Mouse (Mus musculus) liver, adult 2 months (tissue): Measurements from ENCODE around the gene Smtn. TPM values are rescaled to one million over a fixed set of nuclear protein-coding genes. Genes with fewer than 3 reads are reported as not detected.

Experiments
- DNase-seq: peaks from one replicate; pipeline ENCODE4 v3.0.0-alpha.2; 2011; ENCODE audit warnings: low read depth, low spot score; ENCODE audit errors: extremely low read depth
- H3K27ac ChIP-seq: fragments of 200-500 bp; replicated peaks from 2 replicates; pipeline ENCODE4 v1.5.1; 2012; ENCODE audit warnings: low read depth, mild to moderate bottlenecking, control low read depth, inconsistent platforms, low read length; ENCODE audit not compliant: insufficient read depth
- H3K27me3 ChIP-seq: fragments of 200-500 bp; 2 replicates; pipeline ENCODE4 v1.6.1; 2012; ENCODE audit warnings: mild to moderate bottlenecking, moderate library complexity, low read length, inconsistent platforms; ENCODE audit not compliant: control insufficient read depth, insufficient read depth
- H3K36me3 ChIP-seq: fragments of 200-500 bp; 2 replicates; pipeline ENCODE4 v1.6.1; 2012; ENCODE audit warnings: low read length, inconsistent platforms; ENCODE audit not compliant: control insufficient read depth, insufficient read depth
- H3K4me1 ChIP-seq: fragments of 200-500 bp; 2 replicates; pipeline ENCODE4 v1.6.1; 2011; ENCODE audit warnings: low read length; ENCODE audit not compliant: control insufficient read depth, insufficient read depth
- H3K4me3 ChIP-seq: fragments of 200-500 bp; 2 replicates; pipeline ENCODE4 v1.5.1; 2011; ENCODE audit warnings: low read depth, mild to moderate bottlenecking, control low read depth, low read length, moderate library complexity; ENCODE audit not compliant: insufficient read depth
- H3K79me2 ChIP-seq: fragments of 200-500 bp; 2 replicates; pipeline ENCODE4 v1.6.1; 2012; ENCODE audit warnings: inconsistent platforms, mild to moderate bottlenecking, low read length, moderate library complexity; ENCODE audit not compliant: control insufficient read depth, insufficient read depth
- H3K9ac ChIP-seq: fragments of 200-500 bp; 2 replicates; pipeline ENCODE4 v1.6.1; 2012; ENCODE audit warnings: low read depth, mild to moderate bottlenecking, control low read depth, inconsistent platforms, low read length
- CTCF ChIP-seq: fragments of 200-500 bp; IDR thresholded peaks from 2 replicates; pipeline ENCODE4 v1.5.1; 2011; ENCODE audit warnings: low read depth, low read length, control low read depth
- POLR2A ChIP-seq: fragments of 200-500 bp; IDR thresholded peaks from 2 replicates; pipeline ENCODE4 v1.6.1; 2011; ENCODE audit warnings: low read length, control low read depth; ENCODE audit not compliant: insufficient read depth; ENCODE audit errors: extremely low read depth
- WGBS: fragments of 180-500 bp; shearing (Covaris S2); methylation state at CpG from one replicate; pipeline ENCODE4 v1.1.7; 2018; 5-methylcytosine and 5-hydroxymethylcytosine counted together
- polyA plus RNA-seq: library from polyadenylated mRNA; depleted of rRNA; stranded (reverse); fragments of >200 nt; gene quantifications from 2 replicates; pipeline ENCODE4 v1.2.3, GENCODE M21; 2012
- total RNA-seq: library from RNA; depleted of rRNA; stranded (reverse); fragments of >200 nt; gene quantifications from 2 replicates; pipeline ENCODE4 v1.2.3, GENCODE M21; 2014

The Smtn gene
- total and polyA plus RNA-seq, 2 experiments = 2.2 to 2.9 TPM

DNA sequence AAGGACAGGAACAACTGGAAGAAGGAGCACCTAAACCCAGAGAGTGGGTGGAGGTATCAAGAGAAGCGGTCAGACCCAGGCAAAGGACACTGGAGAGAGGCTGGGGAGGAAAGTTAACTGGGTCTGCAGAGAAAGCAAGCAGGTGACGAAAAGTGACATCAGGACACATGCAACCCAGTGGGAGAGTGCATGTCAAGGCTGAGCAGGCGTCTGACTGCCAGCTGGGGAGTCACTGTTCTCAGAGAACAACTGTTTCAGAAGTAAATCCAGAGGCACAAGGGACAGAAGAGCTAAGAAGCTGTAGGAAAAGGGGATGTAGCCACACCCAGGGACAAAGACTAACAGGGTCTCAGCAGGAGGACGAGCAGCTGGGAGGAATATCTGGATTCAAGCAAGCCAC lies 14.9 kb downstream of the Smtn start:
- WGBS = 98% methylated on average over 4 of the region's 4 CpGs
- TF ChIP-seq POLR2A = no peak
- no peak for TF ChIP-seq CTCF
- no peak for DNase-seq
- Histone ChIP-seq H3K4me1 (no peaks in the 10 kb centered on the region), H3K27ac (no peak overlapping the region), H3K36me3 (no peaks in the 10 kb centered on the region), H3K79me2 (no peaks in the 10 kb centered on the region), H3K4me3 (no peak overlapping the region), H3K27me3 (no peaks in the 10 kb centered on the region), H3K9ac (no peak overlapping the region)

- DNase-seq = no peak
- Histone ChIP-seq H3K79me2 (no peaks in the 10 kb centered on the region), H3K27ac (no peak overlapping the region), H3K9ac (no peak overlapping the region), H3K36me3 (peaks cover 1% of the 10 kb centered on the region; the same call in 1 of the 2 replicates), H3K27me3 (no peaks in the 10 kb centered on the region), H3K4me1 (no peaks in the 10 kb centered on the region), H3K4me3 (no peak overlapping the region)
- TF ChIP-seq CTCF (no peak), POLR2A (no peak)
- 94% methylated on average over 7 of the region's 7 CpGs for WGBS
These were observed 16.4 kb downstream of the Smtn start for GRCm38 (mm10) chr11:3523840-3524582.

DNA sequence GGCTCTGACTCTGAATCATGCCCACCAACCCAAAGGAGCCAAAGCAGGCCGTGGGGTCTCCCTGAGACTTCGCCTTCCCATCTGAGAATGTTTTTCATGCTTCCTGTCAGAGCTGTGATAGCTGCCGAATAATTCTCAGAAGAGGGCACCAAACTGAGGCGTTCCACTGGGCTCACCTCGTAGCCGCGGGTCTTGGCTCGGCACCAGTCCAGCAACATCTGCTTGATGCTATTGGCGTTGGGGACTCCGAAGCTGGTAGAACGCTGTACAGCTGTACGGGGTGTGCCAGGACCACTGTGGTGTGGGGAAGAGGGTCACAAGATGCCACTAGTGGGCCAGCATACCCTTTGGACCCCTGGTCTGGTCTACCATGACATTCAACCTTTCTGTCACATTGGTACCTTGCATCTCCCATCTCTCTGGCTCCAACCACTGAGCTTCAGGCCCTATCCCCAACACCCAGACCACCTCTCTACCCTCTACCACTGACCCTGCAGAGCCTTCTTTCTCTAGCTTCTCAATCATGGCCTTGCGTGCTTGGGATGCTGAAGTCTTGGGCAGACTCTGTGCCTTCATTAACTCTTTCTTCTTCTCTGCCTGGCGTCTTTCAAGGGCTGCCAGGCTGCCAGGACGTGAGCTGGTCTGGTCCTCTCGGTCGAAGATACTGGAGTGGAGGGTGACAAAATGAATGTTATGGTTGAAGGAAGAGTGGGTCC lies 18.0 kb downstream of the Smtn start:
- peaks cover 1% of the 10 kb centered on the region; the same call in 1 of the 2 replicates for H3K36me3 ChIP-seq
- DNase-seq = no peak
- H3K27ac ChIP-seq = no peak overlapping the region
- WGBS = 95% methylated on average over 17 of the region's 17 CpGs
- H3K27me3 ChIP-seq = no peaks in the 10 kb centered on the region
- H3K4me1 ChIP-seq = no peaks in the 10 kb centered on the region
- no peak overlapping the region for H3K4me3 ChIP-seq
- H3K9ac ChIP-seq = no peak overlapping the region
- H3K79me2 ChIP-seq = no peaks in the 10 kb centered on the region
- no peak for TF ChIP-seq CTCF
- no peak for TF ChIP-seq POLR2A

GRCm38 (mm10) chr11:3521339-3522224 lies 18.8 kb downstream of the Smtn start:
- no peaks in the 10 kb centered on the region for H3K79me2 ChIP-seq
- H3K9ac ChIP-seq = no peak overlapping the region
- H3K27ac ChIP-seq = no peak overlapping the region
- 87% methylated on average over 23 of the region's 23 CpGs for WGBS
- peaks cover 1% of the 10 kb centered on the region; the same call in 1 of the 2 replicates for H3K36me3 ChIP-seq
- H3K4me1 ChIP-seq = no peaks in the 10 kb centered on the region
- DNase-seq = no peak
- H3K4me3 ChIP-seq = no peak overlapping the region
- no peak for TF ChIP-seq CTCF
- TF ChIP-seq POLR2A = no peak
- no peaks in the 10 kb centered on the region for H3K27me3 ChIP-seq

DNA sequence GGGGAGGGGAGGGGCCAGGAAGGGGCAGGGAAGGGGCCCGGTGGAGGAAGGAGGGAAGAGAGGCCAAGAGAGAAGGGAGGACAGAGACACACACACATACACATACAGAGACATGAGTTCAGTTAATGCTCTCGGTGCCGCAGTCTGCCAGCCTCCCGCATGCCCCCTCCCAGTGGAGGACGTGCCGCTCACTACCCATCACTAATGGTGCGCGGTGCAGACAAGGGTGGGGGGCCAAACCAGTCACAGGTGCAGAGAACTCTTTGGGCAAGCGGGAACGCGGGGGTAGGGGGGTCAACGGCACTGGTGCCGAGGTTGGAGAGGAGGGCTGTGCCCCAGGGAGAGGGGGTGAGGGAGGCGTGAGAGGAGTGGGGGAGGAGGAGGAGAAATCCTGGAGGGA lies 19.5 kb downstream of the Smtn start:
- Histone ChIP-seq H3K4me1 (no peaks in the 10 kb centered on the region), H3K9ac (no peak overlapping the region), H3K27ac (no peak overlapping the region), H3K4me3 (no peak overlapping the region), H3K36me3 (peaks cover 1% of the 10 kb centered on the region; the same call in 1 of the 2 replicates), H3K27me3 (0 out of 2 replicates have a peak, but pooled peaks cover 4% of the 10 kb centered on the region), H3K79me2 (no peaks in the 10 kb centered on the region)
- 88% methylated on average over 14 of the region's 14 CpGs for WGBS
- DNase-seq = no peak
- TF ChIP-seq CTCF (no peak), POLR2A (no peak)
